ENCODE assay signal across 9 mouse cellular contexts in genomic region chr16:20803278-20803930, GRCm38 (mm10).
DNase-seq lines count a peak whose midpoint lies in the region; ATAC-seq lines count a peak whose summit lies in the region.
"Had no signal": no experiment of that assay in that cellular context is flagged by ENCODE, and none has a peak within 500 bp of the region (broad histone marks: within the 10 kb centered on the region; RNA-seq: fewer than 3 reads in every experiment).

No protein-coding gene starts in this region.

- peak overlapping the region; percentile 19; the same call in 1 of the 2 replicates for H3K9ac ChIP-seq in hindbrain, embryonic 13.5 days
- H3K9ac ChIP-seq in hindbrain, embryonic 11.5 days (ENCODE audit: low read depth, low read length), result no peak overlapping the region
- no peak overlapping the region for H3K9ac ChIP-seq in hindbrain, embryonic 15.5 days
- H3K9ac ChIP-seq in midbrain, embryonic 15.5 days, result no peak overlapping the region

- no peaks in the 10 kb centered on the region for H3K9me3 ChIP-seq in hindbrain, embryonic 13.5 days
- no peaks in the 10 kb centered on the region for H3K9me3 ChIP-seq in hindbrain, embryonic 11.5 days (ENCODE audit: control insufficient read depth, low read length)
- no peaks in the 10 kb centered on the region for H3K9me3 ChIP-seq in hindbrain, embryonic 15.5 days
- H3K9me3 ChIP-seq in midbrain, embryonic 15.5 days, result no peaks in the 10 kb centered on the region

- no peaks in the 10 kb centered on the region for H3K27me3 ChIP-seq in hindbrain, embryonic 13.5 days
- H3K27me3 ChIP-seq in hindbrain, embryonic 11.5 days (ENCODE audit: control insufficient read depth, insufficient read depth, low read length), result no peaks in the 10 kb centered on the region
- H3K27me3 ChIP-seq in hindbrain, embryonic 15.5 days, result no peaks in the 10 kb centered on the region
- H3K27me3 ChIP-seq in midbrain, embryonic 15.5 days (replicated peaks), result no peaks in the 10 kb centered on the region

- H3K4me1 ChIP-seq in hindbrain, embryonic 13.5 days (replicated peaks), result peaks cover 10% of the 10 kb centered on the region
- 0 out of 2 replicates have a peak, but pooled peaks cover 2% of the 10 kb centered on the region for H3K4me1 ChIP-seq in hindbrain, embryonic 11.5 days (replicated peaks; ENCODE audit: control insufficient read depth, insufficient read depth, low read length)
- H3K4me1 ChIP-seq in hindbrain, embryonic 15.5 days (replicated peaks), result peaks cover 11% of the 10 kb centered on the region
- H3K4me1 ChIP-seq in midbrain, embryonic 15.5 days, result peaks cover 8% of the 10 kb centered on the region

- H3K4me3 ChIP-seq in hindbrain, embryonic 13.5 days, result no peak overlapping the region
- no peak overlapping the region for H3K4me3 ChIP-seq in hindbrain, embryonic 11.5 days (ENCODE audit: low read depth, low read length)
- no peak overlapping the region for H3K4me3 ChIP-seq in hindbrain, embryonic 15.5 days
- no peak overlapping the region for H3K4me3 ChIP-seq in midbrain, embryonic 15.5 days

- WGBS in hindbrain, embryonic 13.5 days, result 81% methylated on average over 7 of the region's 7 CpGs
- 78% methylated on average over 7 of the region's 7 CpGs for WGBS in hindbrain, embryonic 11.5 days
- WGBS in hindbrain, embryonic 15.5 days, result 67% methylated on average over 7 of the region's 7 CpGs
- 77% methylated on average over 7 of the region's 7 CpGs for WGBS in midbrain, embryonic 15.5 days

- no peak for DNase-seq in hindbrain, embryonic 11.5 days (ENCODE audit: low spot score)
- DNase-seq in ZHBTc4 (ENCODE audit: low read depth, low spot score), result peak; percentile 70
- DNase-seq in lung, postnatal 4 days, result peak; percentile 57 to 76
- DNase-seq in kidney, postnatal 25 days, result no peak
- DNase-seq: thymus, adult 2 months had no signal

- H3K36me3 ChIP-seq in hindbrain, embryonic 13.5 days, result no peaks in the 10 kb centered on the region
- no peaks in the 10 kb centered on the region for H3K36me3 ChIP-seq in hindbrain, embryonic 11.5 days (ENCODE audit: control insufficient read depth, insufficient read depth, low read length)
- no peaks in the 10 kb centered on the region for H3K36me3 ChIP-seq in hindbrain, embryonic 15.5 days
- no peaks in the 10 kb centered on the region for H3K36me3 ChIP-seq in midbrain, embryonic 15.5 days (replicated peaks)

- H3K4me2 ChIP-seq in hindbrain, embryonic 13.5 days, result no peak overlapping the region
- H3K4me2 ChIP-seq in hindbrain, embryonic 11.5 days (replicated peaks; ENCODE audit: low read depth, low read length), result no peak overlapping the region
- H3K4me2 ChIP-seq in hindbrain, embryonic 15.5 days, result no peak overlapping the region
- no peak overlapping the region for H3K4me2 ChIP-seq in midbrain, embryonic 15.5 days

- no peak overlapping the region for H3K27ac ChIP-seq in hindbrain, embryonic 13.5 days
- no peak overlapping the region for H3K27ac ChIP-seq in hindbrain, embryonic 11.5 days (ENCODE audit: low read depth, low read length)
- no peak overlapping the region for H3K27ac ChIP-seq in hindbrain, embryonic 15.5 days (replicated peaks)
- no peak overlapping the region for H3K27ac ChIP-seq in midbrain, embryonic 15.5 days

- ATAC-seq in hindbrain, embryonic 13.5 days (ENCODE audit: low FRiP score), result no peak
- ATAC-seq in hindbrain, embryonic 11.5 days (ENCODE audit: low FRiP score), result no peak
- ATAC-seq in hindbrain, embryonic 15.5 days (ENCODE audit: low FRiP score, low read depth), result peak; percentile 47; the same call in 1 of the 2 replicates
- ATAC-seq in midbrain, embryonic 15.5 days (replicated peaks), result no peak
- no peak for ATAC-seq in inflammation-experienced regulatory T-cells, adult 6 months

Comparison
In these comparisons a context has a peak if more than half of its experiments do, and no peak if none do; other contexts are left out.
1. DNase-seq: peak in ZHBTc4 (single experiment) and lung, postnatal 4 days (2 of 2); none in hindbrain, embryonic 11.5 days (single experiment) and kidney, postnatal 25 days (0 of 2).